Mouse (Mus musculus) erythroblast, embryonic 14.5 days (primary cell): ENCODE measurements around the gene Phldb1.

Source experiments
- GATA1 ChIP-seq: IDR thresholded peaks from 2 replicates; pipeline ENCODE4 v1.6.1; 2012; ENCODE audit warnings: low read length, inconsistent platforms, mixed read lengths
- TAL1 ChIP-seq: IDR thresholded peaks from 3 replicates; pipeline ENCODE4 v1.6.1; 2012; ENCODE audit warnings: low read length, inconsistent platforms, mixed read lengths

DNA sequence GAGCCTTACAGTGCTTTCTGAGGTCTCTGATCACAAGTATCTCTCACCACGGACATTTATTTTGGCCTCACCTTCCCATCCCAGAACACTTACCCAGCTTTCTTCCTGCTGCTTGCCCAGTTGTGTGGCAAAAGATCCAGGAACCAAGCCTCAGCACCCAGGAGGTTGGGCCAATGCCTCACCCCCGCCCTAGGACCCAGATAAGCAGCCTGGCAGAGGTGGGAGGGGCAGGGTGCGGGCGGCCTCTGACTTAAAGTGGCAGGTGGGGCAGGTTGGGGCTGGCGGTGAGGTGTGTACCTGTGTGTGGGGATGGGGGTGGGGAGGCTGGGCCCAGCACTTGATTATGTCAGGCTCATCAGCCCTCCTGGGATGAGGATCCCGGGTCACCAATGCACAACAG lies 21.9 kb downstream of the Phldb1 start:
- TF ChIP-seq GATA1 (no peak), TAL1 (no peak)
